Mouse (Mus musculus): ENCODE data around the gene Dcdc2a.

GRCm38 (mm10) chr13:25146232-25146631 lies 90.4 kb downstream of the Dcdc2a start:
- TF ChIP-seq CTCF (IDR thresholded peaks at IDR 0.05), result no peak
- no peak for TF ChIP-seq POLR2A (IDR thresholded peaks at IDR 0.05; ENCODE audit: insufficient read depth, low read depth, low read length)
